Mouse (Mus musculus): Measurements from ENCODE around the gene Igdcc4. TPM values are rescaled to one million over a fixed set of nuclear protein-coding genes. Genes with fewer than 3 reads are reported as not detected.

The Igdcc4 gene
- total RNA-seq, 2 experiments from 2014 or later: 0.09 TPM; not detected in 1

DNA sequence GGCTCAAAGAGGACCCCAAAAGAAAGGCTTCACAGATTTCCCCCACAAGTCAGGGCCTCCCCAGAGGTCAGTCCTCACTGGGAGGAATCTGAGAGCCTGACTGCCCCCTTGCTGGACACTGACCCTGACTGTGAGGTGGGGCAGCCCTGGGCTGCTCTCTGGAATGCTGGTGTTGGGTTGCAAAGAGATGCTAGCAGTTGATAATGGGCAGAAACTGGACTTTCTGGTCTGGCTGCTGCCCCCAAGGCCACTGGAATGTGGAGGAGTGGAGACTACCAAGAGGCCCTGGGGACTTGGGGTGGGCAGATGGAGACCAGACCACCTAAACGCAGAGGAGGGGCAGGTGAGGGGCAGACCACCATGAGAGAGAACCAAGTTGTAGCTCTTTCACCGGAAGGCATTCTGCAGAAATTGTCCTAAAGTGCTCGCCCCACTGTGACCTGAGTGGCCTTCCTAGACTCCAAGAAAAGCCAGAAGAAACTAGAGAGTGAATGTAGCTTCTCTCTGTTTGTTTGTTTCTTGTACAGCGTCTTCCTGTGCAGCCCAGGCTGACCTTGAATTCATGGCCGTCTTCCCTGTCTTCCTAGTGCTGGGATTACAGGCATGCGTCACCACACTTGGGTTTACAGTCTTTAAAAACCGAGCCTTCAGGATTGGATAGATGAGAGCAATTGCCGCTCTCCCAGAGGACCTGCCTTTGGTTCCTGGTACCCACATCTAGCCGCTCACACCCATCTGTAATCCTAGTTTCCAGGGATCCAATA lies 53.6 kb downstream of the Igdcc4 start:
- ATAC-seq (ENCODE audit: poor library complexity, severe bottlenecking): no peak

DNA sequence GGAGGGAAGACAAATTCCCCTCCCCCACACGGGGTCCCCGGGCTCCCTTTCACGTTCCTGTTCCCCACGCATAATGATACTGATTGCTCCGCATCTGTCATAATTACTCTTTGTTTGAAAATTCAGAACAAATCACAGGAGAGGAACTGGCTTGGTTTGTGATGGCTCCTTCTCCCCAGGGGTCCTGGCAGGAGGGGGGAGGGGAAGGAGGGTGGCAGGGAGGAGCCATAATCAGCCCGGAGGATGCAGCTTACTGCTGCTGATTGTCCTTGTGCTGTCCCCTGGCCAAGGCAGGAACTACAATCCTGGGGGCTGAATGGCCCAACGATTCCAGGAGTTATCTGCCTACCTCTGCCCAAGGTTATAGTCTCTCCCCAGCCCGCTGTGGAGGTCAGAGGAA lies 55.3 kb downstream of the Igdcc4 start:
- no peak for ATAC-seq (ENCODE audit: poor library complexity, severe bottlenecking)

DNA sequence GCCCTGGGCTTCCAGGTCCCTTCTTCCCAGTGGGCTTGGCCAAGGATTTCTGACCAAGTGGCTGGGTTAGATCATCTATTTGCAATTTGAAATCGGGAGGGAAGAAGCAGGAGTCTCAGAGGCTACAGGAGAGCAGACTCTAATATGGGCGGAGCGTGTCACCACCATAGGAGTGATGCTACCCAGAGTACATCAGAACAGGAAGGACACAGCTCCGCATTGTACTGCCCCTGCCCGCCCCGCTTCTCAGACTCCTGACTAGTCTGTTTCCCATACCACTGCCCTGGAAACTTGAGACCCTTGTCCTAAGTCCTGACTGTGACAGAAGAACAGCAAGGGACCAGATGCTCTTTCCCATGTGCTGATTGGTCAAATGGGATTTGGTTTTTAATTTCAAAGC lies 56.3 kb downstream of the Igdcc4 start:
- ATAC-seq (ENCODE audit: poor library complexity, severe bottlenecking): no peak

DNA sequence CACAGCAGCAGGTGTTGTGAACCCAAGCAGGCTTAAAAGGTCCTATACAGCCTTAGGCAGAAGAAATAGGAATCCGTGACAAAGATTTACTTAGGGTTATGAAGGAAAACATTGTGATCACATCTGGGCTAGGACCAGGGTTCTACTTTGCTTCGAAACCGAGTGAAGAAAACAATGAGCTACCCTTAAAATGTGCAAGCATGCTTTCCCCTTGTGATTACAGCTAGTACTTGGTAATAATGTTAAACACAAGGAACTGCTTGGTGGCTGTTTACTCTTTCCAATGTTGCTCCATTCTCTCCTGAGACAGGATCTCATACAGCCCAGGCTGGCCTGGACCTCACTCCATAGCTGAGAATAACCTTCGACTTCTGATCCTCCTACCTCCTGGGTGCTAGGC lies 59.9 kb downstream of the Igdcc4 start:
- no peak for ATAC-seq (ENCODE audit: poor library complexity, severe bottlenecking)

DNA sequence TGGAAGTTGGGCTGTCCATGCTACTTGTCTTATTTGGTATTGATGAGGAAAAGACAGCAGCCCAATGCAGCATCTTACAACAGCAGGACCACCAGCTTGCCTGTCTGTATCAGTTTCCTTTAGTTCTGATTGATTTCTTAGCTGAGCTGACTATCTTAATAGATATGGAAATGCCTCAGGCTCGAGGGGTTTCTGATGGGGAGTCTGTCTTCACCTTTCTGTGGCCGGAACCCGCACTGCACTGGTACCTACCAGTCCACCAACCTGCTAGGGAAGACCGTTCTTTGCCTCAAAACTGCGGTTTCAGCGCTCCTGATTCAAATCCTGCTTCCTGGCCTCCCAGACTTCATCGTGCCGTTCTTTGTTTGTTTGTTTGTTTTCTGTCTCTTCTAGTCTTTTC lies 60.6 kb downstream of the Igdcc4 start:
- no peak for ATAC-seq (ENCODE audit: poor library complexity, severe bottlenecking)

DNA sequence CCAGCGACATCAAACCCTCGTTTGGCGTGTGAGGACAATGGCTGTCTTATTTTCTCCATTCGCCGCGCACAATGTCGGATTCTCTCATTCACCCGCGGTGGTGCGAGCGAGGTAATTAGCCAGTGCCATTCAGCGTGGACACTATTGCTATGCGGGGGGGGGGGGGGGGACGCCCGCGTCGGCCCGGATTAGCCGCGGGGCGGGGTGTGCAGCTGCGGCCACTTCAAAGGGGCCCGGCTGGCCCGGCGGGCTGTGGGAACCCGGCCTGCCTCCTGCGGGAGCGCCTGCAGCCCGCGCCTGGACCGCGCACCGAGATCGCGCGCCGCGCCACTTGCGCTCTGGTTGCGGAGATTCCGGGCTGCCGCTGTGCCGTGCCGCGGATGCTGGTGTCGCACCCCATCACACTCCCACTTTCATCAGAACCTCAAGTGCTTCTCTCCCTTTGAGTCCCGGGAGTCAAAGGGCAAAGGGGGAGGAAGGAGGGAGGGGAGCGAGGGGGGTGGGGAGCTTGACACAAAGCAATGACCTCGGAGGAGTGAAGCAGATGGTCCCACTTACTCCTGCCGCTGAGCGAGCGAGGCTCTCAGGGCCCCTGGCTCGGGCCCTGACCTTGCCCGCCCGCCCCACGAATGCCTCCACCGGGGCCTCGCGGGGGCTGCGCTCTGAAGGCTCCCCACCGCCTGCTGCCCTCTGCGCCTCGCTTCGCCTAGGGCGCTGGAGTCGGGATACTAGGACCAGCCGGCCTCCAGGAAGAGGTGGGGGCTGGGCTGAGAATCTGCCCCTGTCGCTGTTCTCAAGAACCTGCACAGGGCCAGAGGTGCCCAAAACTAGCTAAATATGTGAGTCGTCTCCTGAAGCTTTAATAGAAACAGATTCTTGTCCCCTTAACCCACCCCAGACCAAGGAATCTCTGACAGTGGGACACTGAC lies 61.7 kb downstream of the Igdcc4 start:
- ATAC-seq (ENCODE audit: poor library complexity, severe bottlenecking): no peak

DNA sequence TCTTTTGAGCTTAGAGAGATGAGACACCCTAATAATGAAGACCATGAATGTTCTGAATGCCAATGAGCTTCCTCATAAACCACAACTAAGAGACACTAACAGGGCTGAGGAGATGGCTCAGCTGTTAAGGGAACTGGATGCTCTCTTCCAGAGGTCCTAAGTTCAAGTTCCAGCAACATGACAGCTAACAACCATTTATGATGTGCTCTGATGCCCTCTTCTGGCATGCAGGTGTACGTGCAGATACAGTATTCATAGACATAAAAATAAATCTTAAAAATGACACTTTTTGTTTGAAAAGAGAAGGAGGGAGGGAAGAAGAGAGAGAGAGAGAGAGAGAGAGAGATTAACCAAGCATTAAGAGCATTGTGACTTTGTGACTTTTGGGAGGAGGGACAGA lies 63.6 kb downstream of the Igdcc4 start:
- no peak for ATAC-seq (ENCODE audit: poor library complexity, severe bottlenecking)

DNA sequence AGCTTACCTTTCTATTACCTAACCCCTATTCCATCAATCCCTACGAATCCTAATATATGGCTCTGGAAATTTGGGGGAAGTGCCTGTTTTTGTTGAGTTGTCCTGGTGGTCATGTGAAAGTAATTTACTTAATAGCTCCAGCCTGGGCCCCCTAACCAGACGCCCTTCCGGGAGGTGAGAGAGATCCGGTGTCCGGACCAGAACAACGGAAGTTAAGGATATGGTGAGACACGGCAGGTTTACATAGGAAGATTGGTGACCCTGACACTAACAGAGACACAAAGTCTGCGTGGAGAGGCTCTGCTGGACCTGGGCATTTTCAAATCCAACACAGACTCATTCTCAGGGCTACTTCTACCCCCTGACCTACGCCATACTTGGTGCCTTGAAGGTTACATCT lies 65.1 kb downstream of the Igdcc4 start:
- ATAC-seq (ENCODE audit: poor library complexity, severe bottlenecking): no peak

DNA sequence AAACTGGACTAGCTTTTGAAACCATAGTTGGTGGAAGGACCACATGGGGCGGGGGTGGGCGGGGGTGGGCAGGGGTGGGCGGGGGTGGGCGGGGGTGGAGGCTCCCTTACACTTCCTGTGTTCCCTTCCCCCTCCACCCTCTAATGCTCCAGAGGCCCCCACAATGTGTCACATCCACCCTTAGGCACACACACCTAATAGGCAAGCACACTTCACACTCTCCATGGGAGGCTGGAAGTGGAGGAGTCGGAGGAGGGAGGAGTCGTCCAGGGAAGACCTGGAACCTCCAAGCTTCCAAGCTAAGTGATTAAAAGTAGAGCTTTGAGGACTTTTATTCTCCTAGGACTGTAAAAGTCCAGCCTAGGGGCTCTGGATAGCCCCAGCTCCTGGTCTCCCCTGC lies 67.2 kb downstream of the Igdcc4 start:
- no peak for ATAC-seq (ENCODE audit: poor library complexity, severe bottlenecking)

DNA sequence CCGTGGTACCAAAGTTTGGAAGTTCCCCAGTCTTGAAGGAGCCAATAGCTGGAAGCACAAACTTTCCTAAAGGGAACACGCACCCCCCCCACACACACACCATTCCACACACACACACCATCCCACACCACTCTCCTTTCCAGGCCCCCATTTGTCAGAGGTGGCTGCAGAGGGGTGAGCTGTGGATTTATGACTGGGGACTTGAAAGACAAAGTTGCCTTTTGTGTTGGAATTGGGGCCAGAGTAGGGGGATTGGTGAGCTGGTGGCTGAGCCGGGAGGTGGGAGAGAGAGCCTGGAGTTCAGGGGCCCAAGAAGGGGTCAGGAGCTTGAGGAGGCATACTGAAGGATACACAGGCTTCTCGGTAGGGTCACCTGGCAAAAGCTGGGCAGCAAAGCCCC lies 67.7 kb downstream of the Igdcc4 start:
- ATAC-seq (ENCODE audit: poor library complexity, severe bottlenecking): no peak

DNA sequence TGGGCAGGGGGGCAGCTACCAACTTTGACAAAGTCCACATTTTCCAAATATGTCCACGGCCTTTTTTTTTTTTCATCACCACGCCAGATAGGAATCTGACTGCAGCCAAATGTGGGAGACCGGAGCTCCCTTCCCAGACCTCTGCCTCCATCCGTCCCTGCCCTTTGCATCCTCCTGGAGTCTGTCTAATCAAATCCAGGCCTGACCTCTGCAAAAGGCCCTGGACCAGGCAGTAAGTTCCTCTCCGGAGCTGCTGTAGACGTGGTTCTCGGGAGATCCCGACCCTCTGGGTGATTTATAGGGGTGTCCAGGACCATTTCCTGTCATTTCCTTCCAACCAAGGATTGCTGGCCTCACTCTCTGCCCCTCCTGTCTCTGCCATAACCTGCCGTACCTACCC lies 71.4 kb downstream of the Igdcc4 start:
- ATAC-seq (ENCODE audit: poor library complexity, severe bottlenecking): no peak

DNA sequence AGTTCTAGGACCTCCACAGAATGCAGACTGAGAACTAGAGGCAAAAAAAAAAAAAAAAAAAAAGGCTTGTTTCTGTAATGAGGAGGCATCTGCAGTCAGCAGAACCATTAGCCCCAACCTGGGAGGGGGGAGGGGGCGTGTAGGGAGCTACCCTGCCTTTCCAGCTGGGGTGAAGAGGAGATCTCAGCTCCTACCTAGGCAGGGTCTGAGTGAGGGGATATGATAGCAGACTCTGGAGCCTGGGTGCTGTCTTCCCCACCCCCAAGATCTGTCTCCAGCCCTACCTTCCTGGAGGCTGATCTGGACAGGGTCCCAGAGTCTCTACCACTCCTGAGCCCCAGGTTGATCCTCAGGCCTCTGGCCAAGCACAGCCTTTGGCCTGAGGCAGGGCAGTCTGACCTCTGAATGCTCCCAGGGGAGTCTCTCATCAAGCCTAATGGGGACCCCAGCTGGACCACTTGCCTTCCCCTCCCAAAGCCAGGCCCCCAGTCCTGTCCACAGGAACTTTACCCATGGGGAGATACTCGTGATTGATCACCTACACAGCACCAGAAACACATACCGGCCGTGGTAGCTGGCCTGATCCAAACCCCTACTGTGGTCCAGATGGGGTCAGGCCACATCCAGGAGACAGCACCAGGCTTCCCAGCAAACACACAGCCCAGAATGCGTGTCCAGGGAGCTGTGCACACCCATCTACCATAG lies 74.1 kb downstream of the Igdcc4 start:
- no peak for ATAC-seq (ENCODE audit: poor library complexity, severe bottlenecking)

DNA sequence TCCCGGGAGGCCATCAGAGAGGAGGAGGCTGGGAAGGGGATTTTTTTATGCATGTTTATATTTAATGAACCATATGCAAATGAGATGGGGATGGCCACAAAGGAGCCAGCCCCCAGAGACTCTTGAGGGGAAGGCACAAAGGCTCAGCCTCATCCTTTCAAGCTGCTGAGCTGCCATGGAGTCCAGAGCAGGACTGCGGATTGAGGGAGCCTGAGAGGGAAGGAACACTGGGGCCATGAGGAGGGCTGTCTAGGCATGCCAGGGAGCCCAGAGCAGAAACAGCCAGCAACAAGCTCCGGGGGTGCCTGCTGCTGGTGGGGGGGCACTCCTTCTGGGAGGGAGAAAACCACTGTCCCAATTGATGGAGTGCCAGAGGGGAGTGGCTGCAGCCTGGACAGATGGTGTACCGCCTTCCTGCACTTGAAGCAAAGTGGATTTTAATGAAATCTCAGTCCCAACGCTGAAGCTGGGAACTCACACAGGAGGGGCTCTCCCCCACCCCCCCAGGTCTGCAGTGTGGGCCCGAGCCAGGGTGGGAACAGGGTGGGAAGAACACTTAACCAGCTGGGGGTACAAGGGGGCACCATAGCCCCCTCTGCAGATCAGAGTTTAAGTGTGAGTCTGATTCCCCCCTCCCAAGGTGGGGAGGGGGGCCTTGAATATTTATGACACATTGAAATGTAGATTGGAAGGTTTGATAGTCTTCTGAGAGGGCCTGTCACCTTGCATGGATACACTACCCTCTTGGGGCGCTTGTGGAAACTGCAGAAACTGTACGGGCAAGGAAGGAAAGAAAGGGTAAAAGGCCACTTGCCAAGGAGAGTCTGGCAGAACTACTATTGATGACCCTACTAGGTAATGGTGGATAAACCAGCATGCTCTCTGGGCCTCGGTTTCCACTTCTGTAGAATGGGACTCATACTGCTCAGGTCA lies 74.9 kb downstream of the Igdcc4 start:
- no peak for ATAC-seq (ENCODE audit: poor library complexity, severe bottlenecking)

DNA sequence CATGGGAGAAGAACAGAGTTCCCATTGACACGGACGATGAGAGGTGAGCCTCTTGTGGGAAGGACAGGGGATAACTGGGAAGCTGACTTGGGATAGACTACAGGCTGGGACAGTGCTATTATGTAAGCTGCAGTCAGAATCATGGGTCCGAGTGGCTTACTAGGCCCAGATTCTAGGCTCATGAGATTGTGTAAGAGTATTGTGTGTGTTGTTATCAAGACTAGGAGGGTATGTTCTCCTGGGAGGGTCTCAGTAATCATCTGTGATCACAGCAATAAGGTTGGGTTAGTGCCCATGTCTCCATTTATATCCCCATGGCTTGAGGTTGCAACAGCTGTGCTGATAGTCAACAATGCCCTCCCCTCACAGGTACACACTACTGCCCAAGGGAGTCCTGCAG lies 76.2 kb downstream of the Igdcc4 start:
- no peak for ATAC-seq (ENCODE audit: poor library complexity, severe bottlenecking)

DNA sequence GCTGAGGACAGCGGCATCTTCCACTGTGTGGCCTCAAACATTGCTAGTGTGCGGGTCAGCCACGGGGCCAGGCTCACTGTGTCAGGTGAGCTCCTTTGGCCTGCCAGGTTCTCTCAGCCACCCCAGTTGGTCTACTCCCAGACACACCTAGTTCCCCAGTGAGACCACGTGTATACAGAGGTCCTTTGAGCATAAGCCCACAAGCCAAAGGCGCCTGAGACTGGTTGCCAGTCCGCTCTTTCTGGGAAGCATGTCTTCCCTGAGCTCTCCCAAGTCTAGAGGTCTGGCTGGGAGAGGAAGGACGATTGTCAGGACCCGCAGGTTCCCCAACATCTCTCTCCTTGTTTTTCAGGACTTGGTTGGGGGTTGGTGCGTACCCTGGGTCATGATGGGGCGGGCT lies 76.6 kb downstream of the Igdcc4 start:
- no peak for ATAC-seq (ENCODE audit: poor library complexity, severe bottlenecking)

DNA sequence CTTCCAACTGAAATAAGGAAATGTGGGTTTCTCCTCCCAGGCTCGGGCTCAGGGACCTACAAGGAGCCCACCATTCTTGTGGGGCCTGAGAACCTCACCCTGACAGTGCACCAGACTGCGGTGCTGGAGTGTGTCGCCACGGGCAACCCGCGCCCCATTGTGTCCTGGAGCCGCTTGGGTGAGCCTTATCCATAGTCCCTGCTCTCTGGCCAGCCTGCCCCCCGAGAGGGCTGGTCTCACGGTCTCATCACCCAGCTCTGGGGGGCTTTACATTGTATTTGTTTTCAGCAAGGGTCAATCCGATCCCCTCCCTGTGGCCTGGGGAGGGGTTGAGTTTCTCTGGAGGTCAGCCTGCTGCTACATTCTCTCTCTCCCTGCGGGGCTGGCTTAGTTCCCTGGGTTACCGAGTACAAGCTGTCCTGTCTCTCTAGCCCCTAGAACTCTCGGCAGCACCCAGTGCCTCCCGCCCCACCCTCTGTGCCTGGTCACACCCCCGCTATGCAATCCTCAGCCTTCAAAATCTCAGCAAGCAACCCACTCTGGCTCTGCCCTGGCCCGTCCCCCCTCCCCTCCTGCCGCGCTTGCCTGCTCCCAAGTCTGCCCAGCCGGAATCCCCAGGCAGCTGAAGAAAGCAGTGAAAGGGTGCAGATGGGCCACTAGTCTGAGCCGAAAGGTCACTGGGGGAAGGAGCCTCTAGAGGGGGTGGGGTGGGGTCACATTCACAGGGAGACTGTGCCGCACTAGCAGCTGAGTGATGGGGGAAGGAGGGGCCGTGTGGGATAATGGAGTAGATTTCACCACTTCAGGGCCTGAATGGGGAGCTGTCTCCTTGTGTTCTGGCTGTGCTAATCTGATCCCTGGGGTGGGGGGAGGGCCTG lies 77.3 kb downstream of the Igdcc4 start:
- no peak for ATAC-seq (ENCODE audit: poor library complexity, severe bottlenecking)

DNA sequence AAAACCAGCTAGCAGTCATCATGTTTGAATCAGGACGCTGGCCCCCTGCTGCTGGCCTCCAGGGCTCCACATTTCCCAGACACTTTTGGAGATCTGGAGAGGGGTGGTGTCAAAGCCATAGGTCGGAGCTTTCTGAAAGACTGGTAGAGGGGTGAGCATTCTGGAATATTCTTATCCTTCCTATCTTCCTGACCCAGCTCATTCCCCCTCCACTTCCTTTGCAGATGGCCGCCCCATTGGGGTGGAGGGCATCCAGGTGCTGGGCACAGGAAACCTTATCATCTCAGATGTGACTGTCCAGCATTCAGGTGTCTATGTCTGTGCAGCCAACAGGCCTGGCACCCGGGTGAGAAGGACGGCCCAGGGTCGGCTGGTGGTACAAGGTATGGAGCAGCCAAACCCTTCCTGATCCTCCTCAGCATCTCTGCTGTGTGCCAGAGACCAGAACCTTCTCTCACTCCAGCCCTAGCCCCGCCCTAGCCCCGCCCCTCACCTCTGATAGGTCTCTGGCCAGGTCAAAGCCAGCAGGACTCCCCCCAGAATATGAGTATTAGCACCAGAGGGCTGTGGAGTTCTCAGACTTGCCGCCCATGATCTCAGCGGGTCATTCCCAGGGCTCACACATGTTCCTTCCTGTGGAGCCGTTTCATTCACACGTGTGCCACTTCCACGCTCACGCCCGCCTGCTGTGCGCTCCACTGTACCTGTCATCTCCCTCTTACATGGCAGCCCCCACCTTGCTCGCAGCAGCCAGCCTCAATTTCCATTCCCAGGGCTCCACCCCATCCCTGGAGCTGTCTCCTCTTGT lies 78.7 kb downstream of the Igdcc4 start:
- no peak for ATAC-seq (ENCODE audit: poor library complexity, severe bottlenecking)
